Mouse (Mus musculus): ENCODE measurements around the gene Zfp131.
"Not testable (repeated sequence)": the region's sequence is repeated elsewhere in the genome, so short reads cannot be mapped to it uniquely, and the experiment has no call there.

- not testable (repeated sequence) for TF ChIP-seq CTCF (IDR thresholded peaks at IDR 0.05; ENCODE audit: low read depth, low read length); GATA1 (IDR thresholded peaks at IDR 0.05; ENCODE audit: borderline replicate concordance, low read length); GATA2 (IDR thresholded peaks at IDR 0.05; ENCODE audit: borderline replicate concordance, low read depth, low read length); POLR2AphosphoS5 (IDR thresholded peaks at IDR 0.05; ENCODE audit: insufficient replicate concordance, low read depth, low read length)
Measured at GRCm38 (mm10) chr13:119830116-119830515, 39.4 kb upstream of the Zfp131 start, which contains the start of gene AF067063.

Data from G1E (cell line).